Mouse (Mus musculus) MEL (cell line): ENCODE results near the gene Cfap77. TPM values are rescaled to one million over a fixed set of nuclear protein-coding genes. Genes with fewer than 3 reads are reported as not detected.

Experiments
- DNase-seq: peaks from one replicate; pipeline ENCODE4 v3.0.0; 2011; ENCODE audit warnings: low read depth, low spot score
- H3K27ac ChIP-seq: 2 replicates; pipeline ENCODE4 v1.5.1; 2012; ENCODE audit warnings: low read depth, mild to moderate bottlenecking, control low read depth, low read length, moderate library complexity; ENCODE audit not compliant: control insufficient read depth
- H3K27me3 ChIP-seq, 2 experiments: fragments of 150-350 bp in 1 of 2; sonication (generic) in 1 of 2; 2 replicates each; pipeline ENCODE4 v1.6.1; 2012; ENCODE audit warnings: low read length in 2 of 2, mild to moderate bottlenecking in 2 of 2, improper control_type of control experiment in 1 of 2, moderate library complexity in 1 of 2; ENCODE audit not compliant: insufficient read depth in 2 of 2, control insufficient read depth in 1 of 2
- H3K36me3 ChIP-seq, 2 experiments: 2 replicates each; pipeline ENCODE4 v1.6.1; 2012 to 2014; ENCODE audit warnings: low read length in 2 of 2, improper control_type of control experiment in 1 of 2, inconsistent platforms in 1 of 2, mild to moderate bottlenecking in 1 of 2; ENCODE audit not compliant: insufficient read depth in 2 of 2, control insufficient read depth in 1 of 2
- H3K4me1 ChIP-seq, 2 experiments: fragments of 150-350 bp in 1 of 2; sonication (generic) in 1 of 2; 2 replicates each; pipeline ENCODE4 v1.6.1; 2012; ENCODE audit warnings: low read length in 2 of 2, improper control_type of control experiment in 1 of 2, mild to moderate bottlenecking in 1 of 2; ENCODE audit not compliant: insufficient read depth in 2 of 2, control insufficient read depth in 1 of 2
- H3K4me3 ChIP-seq, 2 experiments: fragments of 150-350 bp in 1 of 2; sonication (generic) in 1 of 2; 2 replicates each; pipeline ENCODE4 v1.5.1; 2012; ENCODE audit warnings: low read depth in 2 of 2, low read length in 2 of 2, mild to moderate bottlenecking in 2 of 2, moderate library complexity in 2 of 2, control low read depth in 1 of 2, improper control_type of control experiment in 1 of 2; ENCODE audit not compliant: control insufficient read depth in 1 of 2, insufficient read depth in 1 of 2
- H3K79me2 ChIP-seq: 2 replicates; pipeline ENCODE4 v1.6.1; 2012; ENCODE audit warnings: mild to moderate bottlenecking, low read length, moderate library complexity; ENCODE audit not compliant: control insufficient read depth, poor library complexity, insufficient read depth
- H3K9ac ChIP-seq: 2 replicates; pipeline ENCODE4 v1.6.1; 2012; ENCODE audit warnings: low read depth, mild to moderate bottlenecking, control low read depth, low read length, moderate library complexity; ENCODE audit not compliant: control insufficient read depth, poor library complexity, severe bottlenecking
- H3K9me3 ChIP-seq: fragments of 150-350 bp; sonication (generic); replicated peaks from 2 replicates; pipeline ENCODE4 v1.6.1; 2012; ENCODE audit warnings: mild to moderate bottlenecking, low read length, improper control_type of control experiment, moderate library complexity; ENCODE audit not compliant: insufficient read depth
- CHD2 ChIP-seq: IDR thresholded peaks from 2 replicates; pipeline ENCODE4 v1.6.1; 2011; ENCODE audit warnings: low read length, improper control_type of control experiment
- CTCF ChIP-seq, 3 experiments: IDR thresholded peaks in 2 of 3; conservative IDR thresholded peaks in 1 of 3; 2 replicates each; pipeline ENCODE4 v1.5.1; 2011 to 2012; ENCODE audit warnings: low read length in 3 of 3, low read depth in 2 of 3, mild to moderate bottlenecking in 2 of 3, improper control_type of control experiment in 1 of 3, inconsistent platforms in 1 of 3, mixed read lengths in 1 of 3, moderate library complexity in 1 of 3; ENCODE audit not compliant: control insufficient read depth in 1 of 3, insufficient read depth in 1 of 3, poor library complexity in 1 of 3, severe bottlenecking in 1 of 3
- GABPA ChIP-seq: IDR thresholded peaks from 2 replicates; pipeline ENCODE4 v1.6.1; 2012; ENCODE audit warnings: low read depth, mild to moderate bottlenecking, inconsistent platforms, low read length, improper control_type of control experiment, moderate library complexity
- HCFC1 ChIP-seq: IDR thresholded peaks from 2 replicates; pipeline ENCODE4 v1.6.1; 2012; ENCODE audit warnings: low read depth, mild to moderate bottlenecking, inconsistent platforms, low read length, improper control_type of control experiment, moderate library complexity
- JUND ChIP-seq: IDR thresholded peaks from 2 replicates; pipeline ENCODE4 v1.6.1; 2011; ENCODE audit warnings: low read depth, mild to moderate bottlenecking, improper control_type of control experiment, low read length
- MAFK ChIP-seq: IDR thresholded peaks from 2 replicates; pipeline ENCODE4 v1.6.1; 2011; ENCODE audit warnings: low read depth, mild to moderate bottlenecking, low read length, improper control_type of control experiment, borderline replicate concordance
- MAX ChIP-seq: IDR thresholded peaks from 2 replicates; pipeline ENCODE4 v1.6.1; 2011; ENCODE audit warnings: low read length, improper control_type of control experiment
- MAZ ChIP-seq: IDR thresholded peaks from 2 replicates; pipeline ENCODE4 v1.6.1; 2012; ENCODE audit warnings: low read depth, mild to moderate bottlenecking, inconsistent platforms, low read length, improper control_type of control experiment
- MEF2A ChIP-seq: IDR thresholded peaks from 2 replicates; pipeline ENCODE4 v1.6.1; 2014; ENCODE audit warnings: low read depth, mild to moderate bottlenecking, inconsistent platforms, low read length, improper control_type of control experiment; ENCODE audit not compliant: poor library complexity, insufficient replicate concordance, severe bottlenecking; ENCODE audit errors: extremely low read depth
- MXI1 ChIP-seq: IDR thresholded peaks from 2 replicates; pipeline ENCODE4 v1.6.1; 2011; ENCODE audit warnings: mild to moderate bottlenecking, low read depth, low read length, improper control_type of control experiment
- RAD21 ChIP-seq: IDR thresholded peaks from 2 replicates; pipeline ENCODE4 v1.6.1; 2011; ENCODE audit warnings: mild to moderate bottlenecking, low read depth, low read length, improper control_type of control experiment
- SMC3 ChIP-seq: IDR thresholded peaks from 2 replicates; pipeline ENCODE4 v1.6.1; 2011; ENCODE audit warnings: low read depth, low read length, improper control_type of control experiment
- UBTF ChIP-seq: IDR thresholded peaks from 2 replicates; pipeline ENCODE4 v1.6.1; 2012; ENCODE audit warnings: low read depth, mild to moderate bottlenecking, inconsistent platforms, low read length, improper control_type of control experiment, moderate library complexity, borderline replicate concordance; ENCODE audit not compliant: insufficient read depth
- USF1 ChIP-seq: IDR thresholded peaks from 2 replicates; pipeline ENCODE4 v1.6.1; 2014; ENCODE audit warnings: low read depth, mild to moderate bottlenecking, inconsistent platforms, low read length, improper control_type of control experiment, moderate library complexity
- USF2 ChIP-seq, 2 experiments: IDR thresholded peaks; 2 replicates each; pipeline ENCODE4 v1.6.1; 2011 to 2012; ENCODE audit warnings: improper control_type of control experiment in 2 of 2, low read length in 2 of 2, borderline replicate concordance in 1 of 2, inconsistent platforms in 1 of 2, low read depth in 1 of 2, mild to moderate bottlenecking in 1 of 2; ENCODE audit not compliant: insufficient read depth in 1 of 2
- ZC3H11A ChIP-seq: IDR thresholded peaks from 2 replicates; pipeline ENCODE4 v1.6.1; 2012; ENCODE audit warnings: low read depth, mild to moderate bottlenecking, inconsistent platforms, low read length, improper control_type of control experiment
- ZKSCAN1 ChIP-seq: IDR thresholded peaks from 2 replicates; pipeline ENCODE4 v1.6.1; 2012; ENCODE audit warnings: low read depth, mild to moderate bottlenecking, inconsistent platforms, low read length, improper control_type of control experiment, moderate library complexity
- polyA plus RNA-seq, 2 experiments: library from polyadenylated mRNA; stranded (reverse) in 1 of 2; unstranded in 1 of 2; fragments of >175 nt in 1 of 2; fragments of >200 nt in 1 of 2; gene quantifications; 2 replicates each; pipeline versions ENCODE4 v1.2.1 to v1.2.4; 2012; ENCODE audit warnings: low replicate concordance in 2 of 2, low read depth in 1 of 2; ENCODE audit not compliant: insufficient read length in 2 of 2, insufficient read depth in 1 of 2, missing spikeins in 1 of 2
- total RNA-seq: library from RNA; depleted of rRNA; stranded (reverse); fragments of 300-350 nt; gene quantifications from 2 replicates; pipeline ENCODE4 v1.2.3, GENCODE M21; 2012

The Cfap77 gene
- total and polyA plus RNA-seq, 3 experiments: 1.1 to 2.4 TPM; not detected in 1

- H3K4me1 ChIP-seq: no peaks in the 10 kb centered on the region
- H3K4me3 ChIP-seq: no peak overlapping the region
- H3K9me3 ChIP-seq: no peaks in the 10 kb centered on the region
- H3K27me3 ChIP-seq: peaks cover 0 to 9% of the 10 kb centered on the region in 2 experiments; a peak in 2 of 4 replicates
- H3K36me3 ChIP-seq: no peaks in the 10 kb centered on the region
- H3K9ac ChIP-seq: no peak overlapping the region
- H3K79me2 ChIP-seq: no peaks in the 10 kb centered on the region
- no peak overlapping the region for H3K27ac ChIP-seq
- no peak for DNase-seq
- TF ChIP-seq CHD2: no peak
- TF ChIP-seq HCFC1: no peak
- no peak for TF ChIP-seq MAX
- TF ChIP-seq JUND: no peak
- no peak for TF ChIP-seq USF1
- TF ChIP-seq MXI1: no peak
- TF ChIP-seq GABPA: no peak
- no peak for TF ChIP-seq MEF2A
Measured at GRCm38 (mm10) chr2:28994014-28994413, 60.9 kb downstream of the Cfap77 start.

- Histone ChIP-seq H3K79me2 (no peaks in the 10 kb centered on the region), H3K4me3 (no peak overlapping the region), H3K9ac (no peak overlapping the region), H3K36me3 (no peaks in the 10 kb centered on the region), H3K9me3 (no peaks in the 10 kb centered on the region), H3K27ac (no peak overlapping the region), H3K27me3 (no peaks in the 10 kb centered on the region; a peak in 1 of 4 replicates), H3K4me1 (no peaks in the 10 kb centered on the region)
- peak; percentile 36 for DNase-seq
- TF ChIP-seq RAD21: peak; percentile 48
- TF ChIP-seq MAZ: no peak
- peak; percentile 33; the same call in 1 of the 2 replicates for TF ChIP-seq ZC3H11A
- TF ChIP-seq JUND: no peak
- peak; percentile 45 for TF ChIP-seq SMC3
- TF ChIP-seq CTCF (IDR thresholded peaks at IDR 0.05 in 2 of 3, conservative IDR thresholded peaks at IDR 0.05 in 1 of 3; ENCODE audit: control insufficient read depth in 1 of 3, insufficient read depth in 1 of 3, low read depth in 2 of 3, low read length in 3 of 3, poor library complexity in 1 of 3, severe bottlenecking in 1 of 3): peak; percentile 21 to 54 (median 51); a peak in 4 of 6 replicates
Measured at GRCm38 (mm10) chr2:28988781-28989180, 66.1 kb downstream of the Cfap77 start.

- no peak overlapping the region for H3K27ac ChIP-seq
- H3K36me3 ChIP-seq: no peaks in the 10 kb centered on the region
- H3K9ac ChIP-seq: no peak overlapping the region
- H3K4me3 ChIP-seq: no peak overlapping the region
- TF ChIP-seq USF2 (IDR thresholded peaks at IDR 0.05; ENCODE audit: borderline replicate concordance in 1 of 2, insufficient read depth in 1 of 2, low read depth in 1 of 2, low read length in 2 of 2) (no peak), USF1 (no peak), ZKSCAN1 (no peak), UBTF (no peak), GABPA (no peak), MAFK (no peak), MEF2A (no peak), CTCF (IDR thresholded peaks at IDR 0.05 in 2 of 3, conservative IDR thresholded peaks at IDR 0.05 in 1 of 3; ENCODE audit: control insufficient read depth in 1 of 3, insufficient read depth in 1 of 3, low read depth in 2 of 3, low read length in 3 of 3, poor library complexity in 1 of 3, severe bottlenecking in 1 of 3) (no peak)
- H3K27me3 ChIP-seq: peaks cover 0 to 2% of the 10 kb centered on the region in 2 experiments; a peak in 1 of 4 replicates
- DNase-seq: no peak
- no peaks in the 10 kb centered on the region for H3K4me1 ChIP-seq
- no peaks in the 10 kb centered on the region for H3K79me2 ChIP-seq
- H3K9me3 ChIP-seq: no peaks in the 10 kb centered on the region
Measured at GRCm38 (mm10) chr2:28980080-28980910, 74.6 kb downstream of the Cfap77 start.
